Mouse (Mus musculus): ENCODE results near the gene Hoxa5.

DNA sequence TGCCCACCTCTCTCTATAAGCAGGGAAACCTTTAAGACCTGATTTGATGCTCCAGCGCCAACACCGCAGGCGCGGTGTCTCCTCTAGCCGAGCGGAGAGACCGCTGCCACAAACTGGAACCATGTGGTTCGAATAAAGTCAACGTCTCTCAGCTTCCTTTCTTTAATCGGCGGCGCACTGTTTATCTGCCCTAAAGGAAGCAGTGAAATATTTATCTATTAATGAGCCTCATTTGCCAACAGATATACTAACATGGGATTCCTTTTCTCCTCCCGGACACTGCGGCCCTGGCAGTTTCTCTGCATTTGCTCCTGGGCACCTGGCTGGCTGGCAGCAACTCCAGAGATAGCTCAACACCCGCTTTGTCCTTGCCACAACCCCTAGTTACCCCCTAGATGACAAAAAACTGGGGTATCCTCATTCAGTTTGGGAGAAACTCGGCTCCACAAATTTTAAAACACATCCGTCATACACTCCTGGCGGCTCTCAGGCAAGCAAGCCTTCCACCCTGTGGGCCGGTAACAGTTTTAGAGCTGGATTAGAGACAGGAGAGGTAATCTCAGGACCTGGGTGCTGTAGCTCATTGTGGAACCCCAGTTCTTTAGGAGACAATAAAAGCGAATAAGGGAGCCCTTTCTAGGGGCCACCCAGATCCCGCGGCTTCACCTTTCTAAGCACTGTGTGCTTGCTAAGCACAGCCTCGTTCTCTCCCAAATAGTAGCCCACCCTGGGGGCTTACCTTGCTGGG is 13.7 kb upstream of the Hoxa5 start:
- TF ChIP-seq USF1 (IDR thresholded peaks at IDR 0.05; ENCODE audit: low read depth) (no peak), POLR2A (IDR thresholded peaks at IDR 0.05; ENCODE audit: insufficient read length, low read depth) (no peak), E2F4 (IDR thresholded peaks at IDR 0.05; ENCODE audit: insufficient read depth) (no peak)
